Mouse (Mus musculus): Measurements from ENCODE around the gene Cnnm1.
"Not testable (repeated sequence)": the region's sequence is repeated elsewhere in the genome, so short reads cannot be mapped to it uniquely, and the experiment has no call there.

Cnnm1 gene

GRCm38 (mm10) chr19:43465601-43466255, 25.5 kb downstream of the Cnnm1 start:
- DNase-seq (ENCODE audit: low read depth, low spot score): no peak

- DNase-seq (ENCODE audit: low read depth, low spot score): peak; percentile 54
These were observed 27.9 kb downstream of the Cnnm1 start for GRCm38 (mm10) chr19:43467927-43468685.

GRCm38 (mm10) chr19:43469333-43469732, 29.1 kb downstream of the Cnnm1 start:
- DNase-seq (ENCODE audit: low read depth, low spot score): no peak

GRCm38 (mm10) chr19:43472331-43472730, 32.1 kb downstream of the Cnnm1 start:
- DNase-seq (ENCODE audit: low read depth, low spot score): no peak

GRCm38 (mm10) chr19:43472781-43473180, 32.5 kb downstream of the Cnnm1 start:
- DNase-seq (ENCODE audit: low read depth, low spot score): no peak

- no peak for DNase-seq (ENCODE audit: low read depth, low spot score)
These were observed 35.4 kb downstream of the Cnnm1 start for GRCm38 (mm10) chr19:43475642-43476041.

GRCm38 (mm10) chr19:43476063-43476462, 35.8 kb downstream of the Cnnm1 start:
- DNase-seq (ENCODE audit: low read depth, low spot score): no peak

GRCm38 (mm10) chr19:43477436-43477835, 37.2 kb downstream of the Cnnm1 start:
- no peak for DNase-seq (ENCODE audit: low read depth, low spot score)

GRCm38 (mm10) chr19:43478891-43479290, 38.7 kb downstream of the Cnnm1 start:
- DNase-seq (ENCODE audit: low read depth, low spot score): peak; percentile 51

GRCm38 (mm10) chr19:43479431-43479830, 39.2 kb downstream of the Cnnm1 start:
- no peak for DNase-seq (ENCODE audit: low read depth, low spot score)

GRCm38 (mm10) chr19:43480512-43480911, 40.3 kb downstream of the Cnnm1 start:
- no peak for DNase-seq (ENCODE audit: low read depth, low spot score)

GRCm38 (mm10) chr19:43487429-43487828, 47.2 kb downstream of the Cnnm1 start:
- DNase-seq (ENCODE audit: low read depth, low spot score): peak; percentile 50

- not testable (repeated sequence) for DNase-seq (ENCODE audit: low read depth, low spot score)
These were observed 53.1 kb downstream of the Cnnm1 start for GRCm38 (mm10) chr19:43493316-43493715.

GRCm38 (mm10) chr19:43493878-43494277, 53.6 kb downstream of the Cnnm1 start:
- DNase-seq (ENCODE audit: low read depth, low spot score): no peak

GRCm38 (mm10) chr19:43494914-43495313, 54.7 kb downstream of the Cnnm1 start:
- no peak for DNase-seq (ENCODE audit: low read depth, low spot score)

GRCm38 (mm10) chr19:43495846-43496245, 55.6 kb downstream of the Cnnm1 start:
- no peak for DNase-seq (ENCODE audit: low read depth, low spot score)

GRCm38 (mm10) chr19:43497440-43497839, 57.2 kb downstream of the Cnnm1 start:
- DNase-seq (ENCODE audit: low read depth, low spot score): no peak

- no peak for DNase-seq (ENCODE audit: low read depth, low spot score)
These were observed 58.6 kb downstream of the Cnnm1 start for GRCm38 (mm10) chr19:43498874-43499273.

- no peak for DNase-seq (ENCODE audit: low read depth, low spot score)
These were observed 62.4 kb downstream of the Cnnm1 start for GRCm38 (mm10) chr19:43502630-43503029.

GRCm38 (mm10) chr19:43503593-43503992, 63.4 kb downstream of the Cnnm1 start:
- not testable (repeated sequence) for DNase-seq (ENCODE audit: low read depth, low spot score)

- no peak for DNase-seq (ENCODE audit: low read depth, low spot score)
These were observed 65.2 kb downstream of the Cnnm1 start for GRCm38 (mm10) chr19:43505441-43505840.

GRCm38 (mm10) chr19:43510436-43511220, 70.4 kb downstream of the Cnnm1 start:
- no peak for DNase-seq (ENCODE audit: low read depth, low spot score)
